Mouse (Mus musculus): ENCODE results near the gene Poll. TPM values are rescaled to one million over a fixed set of nuclear protein-coding genes. Genes with fewer than 3 reads are reported as not detected.

Poll gene
- total RNA-seq, 2 experiments from 2014 or later, result 10.8 to 13.9 TPM

DNA sequence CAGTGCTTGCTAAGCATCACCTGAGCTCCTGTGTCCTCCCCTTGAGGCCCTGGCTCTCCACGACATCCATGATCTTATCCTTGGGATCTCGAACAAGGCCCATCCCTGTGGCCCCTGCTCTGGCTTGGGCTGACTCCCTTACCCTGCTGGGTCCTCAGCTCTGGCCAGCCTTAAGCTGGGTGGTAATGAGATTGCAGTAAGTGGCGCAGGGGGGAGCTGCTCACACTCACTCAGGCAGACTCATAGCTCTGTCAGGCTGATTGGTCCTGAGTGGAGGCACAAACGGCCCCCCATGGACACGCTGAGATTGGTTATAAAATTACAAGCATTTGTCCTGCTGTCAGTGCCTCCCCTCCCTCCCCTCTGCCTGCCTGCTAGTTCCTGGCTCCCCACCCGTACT lies 24.4 kb downstream of the Poll start:
- no peak for DNase-seq

DNA sequence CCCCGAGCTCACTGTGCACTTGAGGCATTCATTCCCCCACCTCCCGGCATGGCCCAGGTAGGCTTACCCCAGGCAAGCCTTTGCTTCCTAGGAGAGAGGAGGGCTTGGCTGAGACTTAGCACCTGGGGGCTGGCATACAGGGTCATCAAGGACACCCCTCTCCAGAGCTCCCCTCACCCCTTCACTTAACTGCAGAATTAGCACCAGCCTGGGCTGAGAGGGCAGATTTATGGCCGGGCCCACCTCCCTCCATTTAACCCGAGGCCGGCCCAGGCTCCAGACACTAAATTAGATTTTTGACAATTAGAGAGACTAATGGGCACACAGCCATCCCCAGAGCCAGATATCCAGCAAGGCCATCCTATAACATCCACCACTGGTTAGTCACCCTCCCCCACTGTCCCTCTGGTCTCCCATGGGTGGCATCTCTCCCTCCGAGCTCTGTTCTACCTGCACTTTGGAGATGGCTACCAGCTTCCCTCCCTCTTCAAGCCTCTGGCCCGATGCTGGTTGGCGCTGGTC lies 25.1 kb downstream of the Poll start:
- DNase-seq, result peak in 1 of 2 experiments; percentile 41

DNA sequence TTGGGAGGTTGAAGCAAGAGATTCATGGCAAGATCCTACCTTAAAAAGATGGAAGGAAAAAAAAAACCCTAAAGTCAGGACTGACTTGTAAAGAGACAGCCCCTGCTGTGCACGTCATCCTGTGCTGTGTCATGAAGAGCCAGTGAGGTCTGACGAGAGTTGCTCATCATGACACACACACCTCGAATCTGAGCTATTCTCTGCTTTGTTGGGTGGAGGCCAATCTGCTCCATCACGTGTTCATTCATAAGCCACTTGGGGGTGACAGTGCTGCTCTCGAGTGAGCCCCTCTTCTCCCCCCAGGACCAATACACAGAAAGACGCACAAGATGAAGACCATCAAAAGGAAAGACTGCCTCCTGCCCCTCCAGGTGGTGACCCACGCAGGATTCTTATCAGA lies 26.7 kb downstream of the Poll start:
- peak; percentile 36 to 54 for DNase-seq

DNA sequence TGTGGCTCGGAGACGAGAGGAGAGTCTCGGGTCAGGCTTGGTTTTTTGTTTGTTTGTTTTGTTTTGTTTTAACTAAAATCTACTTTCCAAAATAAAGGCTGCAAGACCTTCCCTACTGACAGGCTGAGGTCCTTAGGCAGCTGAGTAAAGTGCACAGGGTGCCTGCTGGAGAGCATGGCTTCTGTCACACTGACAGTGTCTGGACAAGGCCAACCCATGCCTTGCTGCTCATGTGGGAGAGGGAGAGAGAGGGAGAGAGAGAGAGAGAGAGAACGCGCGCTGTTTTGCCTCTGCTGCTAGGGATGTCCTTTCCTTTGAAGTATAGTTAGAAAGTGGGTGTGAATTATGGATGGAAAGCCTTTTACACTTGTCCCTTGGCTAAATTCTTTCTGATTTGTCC lies 28.8 kb downstream of the Poll start:
- no peak for DNase-seq

- DNase-seq, result peak; percentile 57 to 71
Observed at GRCm38 (mm10) chr19:45530200-45530995, 29.9 kb downstream of the Poll start.

GRCm38 (mm10) chr19:45529294-45529693 lies 31.0 kb downstream of the Poll start:
- no peak for DNase-seq

DNA sequence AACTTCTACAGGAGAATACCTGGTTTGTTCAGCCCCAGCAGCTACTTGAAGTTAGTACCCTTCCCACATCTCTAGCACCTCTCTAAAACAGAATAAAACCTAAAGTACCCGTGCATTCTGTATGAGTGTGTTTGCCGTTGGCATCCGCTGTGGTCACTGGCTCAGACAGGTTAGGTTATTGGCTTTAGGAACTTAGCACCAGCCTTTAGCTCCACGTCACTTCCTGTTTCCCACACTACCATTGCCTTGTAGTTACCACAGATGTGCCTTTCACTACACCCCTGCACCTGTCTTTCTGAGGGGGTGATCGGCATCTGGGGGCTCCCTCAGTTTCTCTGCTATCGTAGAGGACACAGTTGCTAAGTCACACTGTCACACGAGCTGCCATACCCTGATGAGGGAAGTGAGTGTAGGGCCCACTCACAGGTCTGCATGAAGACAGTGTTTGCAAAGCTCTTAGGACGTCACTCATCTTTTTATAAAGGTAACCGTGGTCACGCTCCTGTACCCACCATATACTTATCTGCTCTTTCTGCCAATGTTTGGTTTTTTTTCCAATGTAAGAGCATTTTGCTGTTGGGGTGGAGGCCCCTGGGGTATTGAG lies 32.3 kb downstream of the Poll start:
- DNase-seq, result no peak

GRCm38 (mm10) chr19:45527382-45527781 lies 32.9 kb downstream of the Poll start:
- no peak for DNase-seq

DNA sequence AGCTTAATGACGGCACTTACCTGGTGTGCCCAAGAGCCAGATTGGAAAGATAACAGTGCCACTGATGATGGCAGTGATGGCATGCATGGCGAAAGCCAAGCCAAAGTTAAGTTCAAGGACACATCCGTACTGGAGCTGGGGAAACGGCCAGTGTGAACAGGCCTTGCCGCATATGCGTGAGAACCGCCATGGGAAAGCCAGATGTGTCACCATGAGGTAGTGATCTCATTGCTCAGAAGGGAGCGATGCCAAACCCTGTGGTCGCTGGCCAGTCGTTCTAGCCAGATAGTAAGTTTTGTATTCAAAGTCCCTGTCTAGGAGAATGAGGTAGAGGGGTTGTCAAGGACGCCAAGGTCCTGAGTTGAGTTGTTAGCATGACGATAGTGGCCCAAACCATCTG lies 44.1 kb downstream of the Poll start:
- DNase-seq, result peak; percentile 39 to 65

GRCm38 (mm10) chr19:45515341-45515740 lies 45.0 kb downstream of the Poll start:
- no peak for DNase-seq

GRCm38 (mm10) chr19:45511406-45511805 lies 48.9 kb downstream of the Poll start:
- DNase-seq, result no peak

DNA sequence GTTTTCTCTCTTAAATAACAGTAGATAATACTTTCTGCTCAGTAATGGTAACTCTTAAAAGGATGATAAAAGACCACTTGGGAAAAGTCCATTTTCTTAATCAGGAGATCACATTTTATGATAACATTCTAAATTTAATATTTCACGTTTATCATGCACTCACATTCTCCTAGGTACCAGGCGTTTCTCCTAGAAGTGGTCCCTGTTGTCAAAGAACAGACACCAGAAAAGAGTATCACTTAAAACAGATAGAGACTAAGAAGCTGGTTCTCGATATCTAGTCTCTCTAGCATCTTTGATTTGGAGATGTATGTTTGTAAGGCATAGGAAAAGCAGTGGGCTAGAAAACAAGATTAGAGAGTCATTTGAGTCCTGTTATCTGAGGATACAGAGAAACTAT lies 49.7 kb downstream of the Poll start:
- DNase-seq, result no peak

DNA sequence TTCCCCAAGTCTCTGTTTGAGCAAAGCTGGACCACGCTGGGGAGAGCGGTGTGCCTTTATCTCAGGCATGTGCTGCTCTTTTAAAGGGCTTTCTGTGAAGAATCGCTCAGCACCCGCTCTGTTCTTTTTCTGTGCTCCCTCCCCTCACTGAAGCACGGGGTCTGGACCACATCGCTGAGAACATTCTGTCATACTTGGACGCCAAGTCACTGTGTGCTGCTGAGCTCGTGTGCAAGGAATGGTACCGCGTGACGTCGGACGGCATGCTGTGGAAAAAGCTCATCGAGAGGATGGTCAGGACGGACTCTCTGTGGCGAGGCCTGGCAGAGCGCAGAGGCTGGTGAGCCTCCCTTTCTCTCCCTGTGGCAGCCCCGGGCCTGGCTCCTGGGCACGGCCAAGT lies 52.8 kb downstream of the Poll start:
- DNase-seq, result no peak

DNA sequence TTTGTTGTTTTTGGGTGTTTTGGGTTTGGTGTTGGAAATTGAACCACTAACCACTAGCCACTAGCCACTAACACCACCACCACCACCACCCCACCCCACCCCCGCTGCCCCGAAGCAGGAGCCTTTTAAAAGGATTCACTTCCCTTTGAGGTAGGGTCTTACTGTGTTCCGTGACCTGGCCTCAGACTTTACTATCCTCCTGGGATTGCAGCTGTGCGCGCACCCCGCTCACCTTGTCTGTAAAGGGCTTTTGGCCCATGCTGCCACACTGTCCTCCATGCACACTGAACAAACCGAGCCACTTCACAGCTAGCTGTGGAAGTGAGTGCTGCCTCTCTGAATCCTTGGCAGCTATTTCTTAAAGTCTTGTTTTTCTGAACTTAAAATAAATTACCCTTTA lies 54.9 kb downstream of the Poll start:
- DNase-seq, result no peak

Other genes starting within 250 kb of the Poll start
- 10 to 100 TPM; 33.8 to 37.3 TPM for gene Btrc, start 196.8 kb downstream of the Poll start, total RNA-seq (2021)
- gene Gm17018, start 84 bp upstream of the Poll start, total RNA-seq (2021), result 10 to 100 TPM; 30.3 to 30.5 TPM
- 10 to 100 TPM; 30.7 to 35.0 TPM for gene Fbxw4, start 99.8 kb upstream of the Poll start, total RNA-seq (2021)
- not detected for gene Fgf8, start 182.4 kb upstream of the Poll start, total RNA-seq (2021)
- gene Npm3, start 189.1 kb upstream of the Poll start, total RNA-seq (2021), result 10 to 100 TPM; 31.7 to 38.0 TPM
- 10 to 100 TPM; 58.5 to 67.4 TPM for gene Mgea5, start 223.3 kb upstream of the Poll start, total RNA-seq (2021)